Mouse (Mus musculus): ENCODE results near the gene Nyap1. TPM values are rescaled to one million over a fixed set of nuclear protein-coding genes. Genes with fewer than 3 reads are reported as not detected.

Nyap1 gene
- polyA plus RNA-seq, 1 experiment = 12.4 TPM

GRCm38 (mm10) chr5:137742836-137743235 is 1.4 kb upstream of the Nyap1 start:
- Histone ChIP-seq H3K4me3 (ENCODE audit: low read depth, low read length) (no peak overlapping the region), H3K36me3 (ENCODE audit: control insufficient read depth, insufficient read depth, low read length, poor library complexity, severe bottlenecking) (no peaks in the 10 kb centered on the region), H3K27ac (ENCODE audit: insufficient read depth, low read length) (no peak overlapping the region), H3K4me1 (ENCODE audit: control insufficient read depth, insufficient read depth, low read length) (no peaks in the 10 kb centered on the region), H3K9ac (ENCODE audit: low read depth, poor library complexity, severe bottlenecking) (no peak overlapping the region), H3K27me3 (ENCODE audit: control insufficient read depth, insufficient read depth, low read length, poor library complexity, severe bottlenecking) (no peaks in the 10 kb centered on the region), H3K9me3 (replicated peaks; ENCODE audit: control insufficient read depth, insufficient read depth, low read length, poor library complexity, severe bottlenecking) (no peaks in the 10 kb centered on the region)
- no peak for TF ChIP-seq CTCF (IDR thresholded peaks at IDR 0.05; ENCODE audit: low read depth, low read length)
- no peak for TF ChIP-seq POLR2A (IDR thresholded peaks at IDR 0.05; ENCODE audit: insufficient read depth, low read length)
- TF ChIP-seq EP300 (IDR thresholded peaks at IDR 0.05; ENCODE audit: insufficient read depth, low read depth, low read length) = no peak

- TF ChIP-seq POLR2A (IDR thresholded peaks at IDR 0.05; ENCODE audit: insufficient read depth, low read length) (no peak), CTCF (IDR thresholded peaks at IDR 0.05; ENCODE audit: low read depth, low read length) (no peak), EP300 (IDR thresholded peaks at IDR 0.05; ENCODE audit: insufficient read depth, low read depth, low read length) (no peak)
- Histone ChIP-seq H3K27ac (ENCODE audit: insufficient read depth, low read length) (0 out of 2 replicates have a peak overlapping the region, but pooled peaks have one; percentile 8), H3K4me1 (ENCODE audit: control insufficient read depth, insufficient read depth, low read length) (no peaks in the 10 kb centered on the region), H3K36me3 (ENCODE audit: control insufficient read depth, insufficient read depth, low read length, poor library complexity, severe bottlenecking) (no peaks in the 10 kb centered on the region), H3K9ac (ENCODE audit: low read depth, poor library complexity, severe bottlenecking) (peak overlapping the region; percentile 66; the same call in 1 of the 2 replicates), H3K4me3 (ENCODE audit: low read depth, low read length) (no peak overlapping the region), H3K27me3 (ENCODE audit: control insufficient read depth, insufficient read depth, low read length, poor library complexity, severe bottlenecking) (no peaks in the 10 kb centered on the region), H3K9me3 (replicated peaks; ENCODE audit: control insufficient read depth, insufficient read depth, low read length, poor library complexity, severe bottlenecking) (no peaks in the 10 kb centered on the region)
These were observed 641 bp upstream of the Nyap1 start for GRCm38 (mm10) chr5:137742048-137742447.

DNA sequence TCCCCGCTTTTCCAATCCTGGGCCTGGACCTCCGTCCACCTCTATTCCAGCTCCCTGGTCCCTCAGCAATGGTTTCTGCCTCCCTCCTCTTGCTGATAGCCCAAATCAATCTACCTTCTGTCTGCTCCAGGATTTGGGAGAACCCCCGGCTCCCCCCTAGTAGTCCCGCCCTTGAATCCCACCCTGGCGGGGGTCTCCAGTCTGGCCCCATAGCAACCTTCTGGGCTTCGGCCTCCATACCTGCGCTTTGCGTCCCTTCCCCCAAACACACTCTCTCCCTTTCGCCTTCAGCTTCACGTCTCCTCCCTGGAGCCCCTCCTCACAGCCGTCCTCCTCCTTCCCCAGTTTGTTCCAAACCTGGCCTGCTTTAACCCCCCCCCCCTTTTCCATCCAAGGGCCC is 901 bp downstream of the Nyap1 start:
- Histone ChIP-seq H3K4me1 (ENCODE audit: control insufficient read depth, insufficient read depth, low read length) (peaks cover 2% of the 10 kb centered on the region), H3K9ac (ENCODE audit: low read depth, poor library complexity, severe bottlenecking) (peak overlapping the region; percentile 66), H3K36me3 (ENCODE audit: control insufficient read depth, insufficient read depth, low read length, poor library complexity, severe bottlenecking) (no peaks in the 10 kb centered on the region), H3K4me3 (ENCODE audit: low read depth, low read length) (peak overlapping the region; percentile 66), H3K27me3 (ENCODE audit: control insufficient read depth, insufficient read depth, low read length, poor library complexity, severe bottlenecking) (no peaks in the 10 kb centered on the region), H3K9me3 (replicated peaks; ENCODE audit: control insufficient read depth, insufficient read depth, low read length, poor library complexity, severe bottlenecking) (no peaks in the 10 kb centered on the region), H3K27ac (ENCODE audit: insufficient read depth, low read length) (no peak overlapping the region)
- TF ChIP-seq EP300 (IDR thresholded peaks at IDR 0.05; ENCODE audit: insufficient read depth, low read depth, low read length) (no peak), POLR2A (IDR thresholded peaks at IDR 0.05; ENCODE audit: insufficient read depth, low read length) (no peak), CTCF (IDR thresholded peaks at IDR 0.05; ENCODE audit: low read depth, low read length) (no peak)

DNA sequence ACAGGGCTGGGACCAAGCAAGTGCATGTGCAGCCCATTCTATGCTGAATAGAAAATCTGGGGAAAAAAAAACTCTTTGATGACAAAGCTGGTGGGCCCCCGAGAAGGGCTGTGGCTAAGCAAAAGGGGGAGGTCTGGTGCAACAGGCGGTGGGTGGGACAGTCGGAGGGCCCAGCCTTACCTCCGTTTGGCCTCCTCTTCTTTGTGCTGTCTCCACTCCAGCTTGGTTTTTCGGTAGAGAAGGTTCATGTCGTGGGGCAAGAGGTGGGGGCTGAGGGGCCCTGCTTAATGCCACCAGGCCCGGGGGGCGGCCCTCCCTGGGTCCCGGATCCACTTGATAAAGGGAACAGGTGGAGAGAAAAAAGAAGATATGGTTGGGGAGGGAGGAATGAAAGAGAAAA is 1.9 kb downstream of the Nyap1 start:
- peaks cover 6% of the 10 kb centered on the region for H3K4me1 ChIP-seq (ENCODE audit: control insufficient read depth, insufficient read depth, low read length)
- no peaks in the 10 kb centered on the region for H3K36me3 ChIP-seq (ENCODE audit: control insufficient read depth, insufficient read depth, low read length, poor library complexity, severe bottlenecking)
- no peaks in the 10 kb centered on the region for H3K27me3 ChIP-seq (ENCODE audit: control insufficient read depth, insufficient read depth, low read length, poor library complexity, severe bottlenecking)
- no peak for TF ChIP-seq EP300 (IDR thresholded peaks at IDR 0.05; ENCODE audit: insufficient read depth, low read depth, low read length)
- no peak for TF ChIP-seq CTCF (IDR thresholded peaks at IDR 0.05; ENCODE audit: low read depth, low read length)
- no peak for TF ChIP-seq POLR2A (IDR thresholded peaks at IDR 0.05; ENCODE audit: insufficient read depth, low read length)
- H3K9ac ChIP-seq (ENCODE audit: low read depth, poor library complexity, severe bottlenecking) = no peak overlapping the region
- no peaks in the 10 kb centered on the region for H3K9me3 ChIP-seq (replicated peaks; ENCODE audit: control insufficient read depth, insufficient read depth, low read length, poor library complexity, severe bottlenecking)
- H3K4me3 ChIP-seq (ENCODE audit: low read depth, low read length) = no peak overlapping the region
- H3K27ac ChIP-seq (ENCODE audit: insufficient read depth, low read length) = no peak overlapping the region

- Histone ChIP-seq H3K27ac (ENCODE audit: insufficient read depth, low read length) (no peak overlapping the region), H3K9ac (ENCODE audit: low read depth, poor library complexity, severe bottlenecking) (no peak overlapping the region), H3K36me3 (ENCODE audit: control insufficient read depth, insufficient read depth, low read length, poor library complexity, severe bottlenecking) (no peaks in the 10 kb centered on the region), H3K4me3 (ENCODE audit: low read depth, low read length) (no peak overlapping the region), H3K9me3 (replicated peaks; ENCODE audit: control insufficient read depth, insufficient read depth, low read length, poor library complexity, severe bottlenecking) (no peaks in the 10 kb centered on the region), H3K27me3 (ENCODE audit: control insufficient read depth, insufficient read depth, low read length, poor library complexity, severe bottlenecking) (no peaks in the 10 kb centered on the region), H3K4me1 (ENCODE audit: control insufficient read depth, insufficient read depth, low read length) (peaks cover 6% of the 10 kb centered on the region)
- no peak for TF ChIP-seq CTCF (IDR thresholded peaks at IDR 0.05; ENCODE audit: low read depth, low read length)
- TF ChIP-seq EP300 (IDR thresholded peaks at IDR 0.05; ENCODE audit: insufficient read depth, low read depth, low read length) = no peak
- no peak for TF ChIP-seq POLR2A (IDR thresholded peaks at IDR 0.05; ENCODE audit: insufficient read depth, low read length)
These were observed 2.9 kb downstream of the Nyap1 start for GRCm38 (mm10) chr5:137738516-137738915.

DNA sequence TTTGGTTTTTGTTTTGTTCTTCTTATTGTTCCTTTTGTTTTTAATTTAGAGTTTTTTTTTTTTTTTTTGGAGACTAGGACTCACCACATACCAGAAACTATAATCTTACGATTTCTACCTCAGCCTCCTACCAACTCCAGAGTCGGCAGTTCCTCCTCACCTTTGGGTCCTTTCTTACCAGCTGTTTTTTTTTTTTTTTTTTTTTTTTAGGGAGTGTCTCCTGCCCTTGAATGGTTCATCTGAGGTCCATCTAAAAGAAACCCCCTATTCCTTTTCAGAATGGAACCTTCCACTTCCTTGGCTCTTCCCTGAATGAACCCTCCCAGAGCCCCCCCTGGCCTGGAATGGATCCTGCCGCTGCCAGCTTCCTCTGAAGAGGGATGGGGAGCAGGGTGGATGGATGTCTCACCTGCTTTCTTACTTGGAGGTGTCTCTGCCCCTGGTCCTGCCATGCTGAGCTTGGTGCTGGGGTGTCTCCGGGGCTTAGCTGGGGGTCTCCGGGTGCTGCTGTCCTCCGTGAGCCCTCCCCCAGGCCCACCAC is 3.9 kb downstream of the Nyap1 start:
- Histone ChIP-seq H3K9me3 (replicated peaks; ENCODE audit: control insufficient read depth, insufficient read depth, low read length, poor library complexity, severe bottlenecking) (no peaks in the 10 kb centered on the region), H3K27me3 (ENCODE audit: control insufficient read depth, insufficient read depth, low read length, poor library complexity, severe bottlenecking) (no peaks in the 10 kb centered on the region), H3K9ac (ENCODE audit: low read depth, poor library complexity, severe bottlenecking) (no peak overlapping the region), H3K4me3 (ENCODE audit: low read depth, low read length) (no peak overlapping the region), H3K4me1 (ENCODE audit: control insufficient read depth, insufficient read depth, low read length) (peaks cover 6% of the 10 kb centered on the region), H3K36me3 (ENCODE audit: control insufficient read depth, insufficient read depth, low read length, poor library complexity, severe bottlenecking) (no peaks in the 10 kb centered on the region), H3K27ac (ENCODE audit: insufficient read depth, low read length) (no peak overlapping the region)
- no peak for TF ChIP-seq EP300 (IDR thresholded peaks at IDR 0.05; ENCODE audit: insufficient read depth, low read depth, low read length)
- no peak for TF ChIP-seq POLR2A (IDR thresholded peaks at IDR 0.05; ENCODE audit: insufficient read depth, low read length)
- TF ChIP-seq CTCF (IDR thresholded peaks at IDR 0.05; ENCODE audit: low read depth, low read length) = no peak
